Mouse (Mus musculus): Measurements from ENCODE around the gene Arcn1. TPM values are rescaled to one million over a fixed set of nuclear protein-coding genes. Genes with fewer than 3 reads are reported as not detected.
A peak's percentile ranks its signal among the peaks of the same experiment; 100 is the strongest.

Arcn1 gene
- polyA plus RNA-seq, 1 experiment from 2014 or later = 139 TPM

- ATAC-seq (replicated peaks; ENCODE audit: insufficient number of reproducible peaks, low FRiP score, low TSS enrichment) = no peak
- H3K4me1 ChIP-seq (ENCODE audit: control insufficient read depth, insufficient read depth, low read length) = peaks cover 45% of the 10 kb centered on the region
- no peaks in the 10 kb centered on the region for H3K27me3 ChIP-seq (ENCODE audit: control insufficient read depth, insufficient read depth, low read length)
- H3K27ac ChIP-seq (ENCODE audit: low read depth, low read length) = no peak overlapping the region
- H3K36me3 ChIP-seq (ENCODE audit: control insufficient read depth, insufficient read depth, low read length) = peaks cover 18% of the 10 kb centered on the region
- peak overlapping the region; percentile 82 for H3K9ac ChIP-seq (ENCODE audit: low read depth, low read length)
- WGBS (ENCODE audit: insufficient replicate concordance) = 85% methylated on average over 8 of the region's 8 CpGs
- peak overlapping the region; percentile 75 for H3K4me3 ChIP-seq (ENCODE audit: low read depth, low read length)
- no peaks in the 10 kb centered on the region for H3K9me3 ChIP-seq (replicated peaks; ENCODE audit: control insufficient read depth, low read length)
- peak overlapping the region; percentile 87 for H3K4me2 ChIP-seq
Observed at GRCm38 (mm10) chr9:44719632-44720357, 47.9 kb downstream of the Arcn1 start.

- ATAC-seq (replicated peaks; ENCODE audit: insufficient number of reproducible peaks, low FRiP score, low TSS enrichment) = no peak
- no peaks in the 10 kb centered on the region for H3K27me3 ChIP-seq (ENCODE audit: control insufficient read depth, insufficient read depth, low read length)
- peaks cover 40% of the 10 kb centered on the region for H3K4me1 ChIP-seq (ENCODE audit: control insufficient read depth, insufficient read depth, low read length)
- H3K4me2 ChIP-seq = no peak overlapping the region
- no peaks in the 10 kb centered on the region for H3K9me3 ChIP-seq (replicated peaks; ENCODE audit: control insufficient read depth, low read length)
- peaks cover 20% of the 10 kb centered on the region for H3K36me3 ChIP-seq (ENCODE audit: control insufficient read depth, insufficient read depth, low read length)
- no peak overlapping the region for H3K4me3 ChIP-seq (ENCODE audit: low read depth, low read length)
- H3K9ac ChIP-seq (ENCODE audit: low read depth, low read length) = no peak overlapping the region
- no peak overlapping the region for H3K27ac ChIP-seq (ENCODE audit: low read depth, low read length)
- 83% methylated on average over 12 of the region's 12 CpGs for WGBS (ENCODE audit: insufficient replicate concordance)
Observed at GRCm38 (mm10) chr9:44718937-44719631, 48.6 kb downstream of the Arcn1 start.

GRCm38 (mm10) chr9:44717822-44718242 is 49.8 kb downstream of the Arcn1 start:
- Histone ChIP-seq H3K4me3 (ENCODE audit: low read depth, low read length) (no peak overlapping the region), H3K9me3 (replicated peaks; ENCODE audit: control insufficient read depth, low read length) (no peaks in the 10 kb centered on the region), H3K27ac (ENCODE audit: low read depth, low read length) (no peak overlapping the region), H3K9ac (ENCODE audit: low read depth, low read length) (no peak overlapping the region), H3K4me2 (no peak overlapping the region), H3K27me3 (ENCODE audit: control insufficient read depth, insufficient read depth, low read length) (no peaks in the 10 kb centered on the region), H3K36me3 (ENCODE audit: control insufficient read depth, insufficient read depth, low read length) (peaks cover 20% of the 10 kb centered on the region), H3K4me1 (ENCODE audit: control insufficient read depth, insufficient read depth, low read length) (peaks cover 28% of the 10 kb centered on the region)
- WGBS (ENCODE audit: insufficient replicate concordance) = 89% methylated on average over 10 of the region's 10 CpGs
- no peak for ATAC-seq (replicated peaks; ENCODE audit: insufficient number of reproducible peaks, low FRiP score, low TSS enrichment)

GRCm38 (mm10) chr9:44716997-44717821 is 50.4 kb downstream of the Arcn1 start:
- Histone ChIP-seq H3K27me3 (ENCODE audit: control insufficient read depth, insufficient read depth, low read length) (no peaks in the 10 kb centered on the region), H3K4me3 (ENCODE audit: low read depth, low read length) (no peak overlapping the region), H3K9ac (ENCODE audit: low read depth, low read length) (no peak overlapping the region), H3K9me3 (replicated peaks; ENCODE audit: control insufficient read depth, low read length) (no peaks in the 10 kb centered on the region), H3K4me1 (ENCODE audit: control insufficient read depth, insufficient read depth, low read length) (peaks cover 24% of the 10 kb centered on the region), H3K36me3 (ENCODE audit: control insufficient read depth, insufficient read depth, low read length) (peaks cover 20% of the 10 kb centered on the region), H3K4me2 (no peak overlapping the region), H3K27ac (ENCODE audit: low read depth, low read length) (no peak overlapping the region)
- 67% methylated on average over 6 of the region's 6 CpGs for WGBS (ENCODE audit: insufficient replicate concordance)
- no peak for ATAC-seq (replicated peaks; ENCODE audit: insufficient number of reproducible peaks, low FRiP score, low TSS enrichment)

GRCm38 (mm10) chr9:44715705-44716362 is 51.8 kb downstream of the Arcn1 start:
- no peak overlapping the region for H3K27ac ChIP-seq (ENCODE audit: low read depth, low read length)
- H3K4me2 ChIP-seq = no peak overlapping the region
- H3K4me1 ChIP-seq (ENCODE audit: control insufficient read depth, insufficient read depth, low read length) = peaks cover 17% of the 10 kb centered on the region
- H3K4me3 ChIP-seq (ENCODE audit: low read depth, low read length) = no peak overlapping the region
- no peaks in the 10 kb centered on the region for H3K9me3 ChIP-seq (replicated peaks; ENCODE audit: control insufficient read depth, low read length)
- peaks cover 20% of the 10 kb centered on the region for H3K36me3 ChIP-seq (ENCODE audit: control insufficient read depth, insufficient read depth, low read length)
- ATAC-seq (replicated peaks; ENCODE audit: insufficient number of reproducible peaks, low FRiP score, low TSS enrichment) = no peak
- WGBS (ENCODE audit: insufficient replicate concordance) = 89% methylated on average over 29 of the region's 29 CpGs
- no peak overlapping the region for H3K9ac ChIP-seq (ENCODE audit: low read depth, low read length)
- H3K27me3 ChIP-seq (ENCODE audit: control insufficient read depth, insufficient read depth, low read length) = no peaks in the 10 kb centered on the region

- Histone ChIP-seq H3K4me1 (ENCODE audit: control insufficient read depth, insufficient read depth, low read length) (peaks cover 10% of the 10 kb centered on the region), H3K27ac (ENCODE audit: low read depth, low read length) (no peak overlapping the region), H3K9me3 (replicated peaks; ENCODE audit: control insufficient read depth, low read length) (no peaks in the 10 kb centered on the region), H3K4me2 (no peak overlapping the region), H3K9ac (ENCODE audit: low read depth, low read length) (no peak overlapping the region), H3K4me3 (ENCODE audit: low read depth, low read length) (no peak overlapping the region), H3K36me3 (ENCODE audit: control insufficient read depth, insufficient read depth, low read length) (peaks cover 23% of the 10 kb centered on the region), H3K27me3 (ENCODE audit: control insufficient read depth, insufficient read depth, low read length) (no peaks in the 10 kb centered on the region)
- WGBS (ENCODE audit: insufficient replicate concordance) = 86% methylated on average over 17 of the region's 17 CpGs
- no peak for ATAC-seq (replicated peaks; ENCODE audit: insufficient number of reproducible peaks, low FRiP score, low TSS enrichment)
Observed at GRCm38 (mm10) chr9:44715109-44715508, 52.5 kb downstream of the Arcn1 start.

GRCm38 (mm10) chr9:44713574-44713973 is 54.1 kb downstream of the Arcn1 start:
- 54% methylated on average over 2 of the region's 2 CpGs for WGBS (ENCODE audit: insufficient replicate concordance)

GRCm38 (mm10) chr9:44713080-44713479 is 54.6 kb downstream of the Arcn1 start:
- 75% methylated on average over 6 of the region's 6 CpGs for WGBS (ENCODE audit: insufficient replicate concordance)
- Histone ChIP-seq H3K4me1 (ENCODE audit: control insufficient read depth, insufficient read depth, low read length) (peaks cover 11% of the 10 kb centered on the region), H3K4me2 (no peak overlapping the region), H3K9ac (ENCODE audit: low read depth, low read length) (no peak overlapping the region), H3K4me3 (ENCODE audit: low read depth, low read length) (no peak overlapping the region), H3K27ac (ENCODE audit: low read depth, low read length) (no peak overlapping the region), H3K27me3 (ENCODE audit: control insufficient read depth, insufficient read depth, low read length) (no peaks in the 10 kb centered on the region), H3K36me3 (ENCODE audit: control insufficient read depth, insufficient read depth, low read length) (peaks cover 23% of the 10 kb centered on the region), H3K9me3 (replicated peaks; ENCODE audit: control insufficient read depth, low read length) (no peaks in the 10 kb centered on the region)
- ATAC-seq (replicated peaks; ENCODE audit: insufficient number of reproducible peaks, low FRiP score, low TSS enrichment) = no peak

More at GRCm38 (mm10) chr9:44713574-44713973, 54.1 kb downstream of the Arcn1 start:
- no peak for ATAC-seq (replicated peaks; ENCODE audit: insufficient number of reproducible peaks, low FRiP score, low TSS enrichment)
- Histone ChIP-seq H3K27ac (ENCODE audit: low read depth, low read length) (no peak overlapping the region), H3K9ac (ENCODE audit: low read depth, low read length) (no peak overlapping the region), H3K4me1 (ENCODE audit: control insufficient read depth, insufficient read depth, low read length) (peaks cover 8% of the 10 kb centered on the region), H3K27me3 (ENCODE audit: control insufficient read depth, insufficient read depth, low read length) (no peaks in the 10 kb centered on the region), H3K4me3 (ENCODE audit: low read depth, low read length) (no peak overlapping the region), H3K36me3 (ENCODE audit: control insufficient read depth, insufficient read depth, low read length) (peaks cover 23% of the 10 kb centered on the region), H3K4me2 (no peak overlapping the region), H3K9me3 (replicated peaks; ENCODE audit: control insufficient read depth, low read length) (no peaks in the 10 kb centered on the region)
